Mouse (Mus musculus): ENCODE data around the gene Ebf1. TPM values are rescaled to one million over a fixed set of nuclear protein-coding genes. Genes with fewer than 3 reads are reported as not detected.

Ebf1 gene
- total RNA-seq, 2 experiments from 2014 or later: 9.4 to 10.3 TPM

GRCm38 (mm10) chr11:44867433-44867832 is 250.3 kb downstream of the Ebf1 start:
- Histone ChIP-seq H3K27ac (no peak overlapping the region; the same call in 1 of the 2 replicates), H3K4me3 (no peak overlapping the region)
- no peak for TF ChIP-seq CTCF (IDR thresholded peaks at IDR 0.05)
- intact Hi-C loops (cut with DNase I): no loop called here
- no peak for DNase-seq

- TF ChIP-seq CTCF (IDR thresholded peaks at IDR 0.05): no peak
- Histone ChIP-seq H3K4me3 (no peak overlapping the region), H3K27ac (no peak overlapping the region)
- no peak for DNase-seq
- intact Hi-C loops (cut with DNase I): no loop called here
Observed at GRCm38 (mm10) chr11:44873876-44874275, 256.8 kb downstream of the Ebf1 start.

GRCm38 (mm10) chr11:44875171-44875570 is 258.1 kb downstream of the Ebf1 start:
- TF ChIP-seq CTCF (IDR thresholded peaks at IDR 0.05): no peak
- no peak overlapping the region for H3K27ac ChIP-seq
- H3K4me3 ChIP-seq: no peak overlapping the region
- no peak for DNase-seq
- intact Hi-C loops (cut with DNase I): no loop called here

DNA sequence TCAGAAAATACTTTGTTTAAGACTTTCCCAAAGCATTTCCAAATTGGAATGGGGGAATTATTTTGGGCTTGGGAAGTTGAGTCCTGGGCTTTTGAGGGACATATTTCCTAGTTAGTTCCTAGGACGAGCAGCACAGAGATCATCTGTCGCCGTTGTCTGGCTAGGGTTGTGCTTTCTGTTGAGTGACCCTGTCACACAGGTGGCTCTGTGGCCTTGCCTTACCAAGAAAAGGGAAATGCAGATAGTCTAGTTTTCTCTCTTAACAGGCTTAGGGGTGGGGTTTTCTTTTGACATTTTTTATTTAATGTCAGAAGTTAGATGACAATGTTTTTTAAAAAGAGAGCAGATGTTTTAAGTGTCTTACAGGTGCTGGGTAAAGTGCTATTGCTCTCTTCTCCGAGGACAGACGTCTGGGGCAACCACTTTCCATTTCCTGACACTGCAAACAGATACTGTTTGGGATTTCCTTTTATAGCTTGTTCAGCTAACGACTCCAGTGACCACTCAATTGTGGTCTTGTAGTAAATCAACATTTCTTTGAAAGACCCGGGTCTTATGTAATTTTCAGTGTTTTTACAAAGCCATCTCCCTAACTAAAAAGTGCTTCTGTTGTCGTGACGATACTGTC is 264.1 kb downstream of the Ebf1 start:
- TF ChIP-seq CTCF (IDR thresholded peaks at IDR 0.05): no peak
- intact Hi-C loops (cut with DNase I): no loop called here

GRCm38 (mm10) chr11:44882476-44882970 is 265.4 kb downstream of the Ebf1 start:
- TF ChIP-seq CTCF (IDR thresholded peaks at IDR 0.05): no peak
- intact Hi-C loops (cut with DNase I): no loop called here
- Histone ChIP-seq H3K27ac (no peak overlapping the region), H3K4me3 (no peak overlapping the region)
- no peak for DNase-seq

More for the DNA sequence above, 264.1 kb downstream of the Ebf1 start:
- no peak for DNase-seq
- no peak overlapping the region for H3K4me3 ChIP-seq
- H3K27ac ChIP-seq: no peak overlapping the region

GRCm38 (mm10) chr11:44884337-44884736 is 267.2 kb downstream of the Ebf1 start:
- no peak for TF ChIP-seq CTCF (IDR thresholded peaks at IDR 0.05)
- intact Hi-C loops (cut with DNase I): no loop called here
- Histone ChIP-seq H3K4me3 (no peak overlapping the region), H3K27ac (no peak overlapping the region)
- DNase-seq: no peak

- intact Hi-C loops (cut with DNase I): no loop called here
- no peak for DNase-seq
- no peak overlapping the region for H3K27ac ChIP-seq
- no peak overlapping the region for H3K4me3 ChIP-seq
- no peak for TF ChIP-seq CTCF (IDR thresholded peaks at IDR 0.05)
Observed at GRCm38 (mm10) chr11:44886897-44887296, 269.8 kb downstream of the Ebf1 start.

DNA sequence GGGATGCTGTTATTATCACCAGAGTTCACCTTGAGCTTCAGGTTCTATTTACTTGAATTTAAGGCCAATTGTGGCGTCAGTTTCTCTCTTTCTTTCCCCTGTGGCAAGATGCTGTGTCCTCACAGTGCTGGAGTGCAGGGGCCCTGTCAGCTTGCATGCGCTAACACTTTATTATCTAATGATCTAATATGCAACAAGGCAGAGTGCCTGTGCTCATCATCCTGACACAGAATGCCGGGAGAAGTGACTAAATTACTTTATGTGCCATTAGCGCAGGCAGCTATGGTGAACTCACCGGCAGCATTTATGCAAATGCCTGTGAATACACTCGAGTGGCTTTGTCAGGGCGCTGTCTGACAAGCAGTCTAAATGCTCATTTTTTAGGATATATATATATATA is 270.6 kb downstream of the Ebf1 start:
- intact Hi-C loops (cut with DNase I): no loop called here
- TF ChIP-seq CTCF (IDR thresholded peaks at IDR 0.05): no peak
- H3K27ac ChIP-seq: no peak overlapping the region

DNA sequence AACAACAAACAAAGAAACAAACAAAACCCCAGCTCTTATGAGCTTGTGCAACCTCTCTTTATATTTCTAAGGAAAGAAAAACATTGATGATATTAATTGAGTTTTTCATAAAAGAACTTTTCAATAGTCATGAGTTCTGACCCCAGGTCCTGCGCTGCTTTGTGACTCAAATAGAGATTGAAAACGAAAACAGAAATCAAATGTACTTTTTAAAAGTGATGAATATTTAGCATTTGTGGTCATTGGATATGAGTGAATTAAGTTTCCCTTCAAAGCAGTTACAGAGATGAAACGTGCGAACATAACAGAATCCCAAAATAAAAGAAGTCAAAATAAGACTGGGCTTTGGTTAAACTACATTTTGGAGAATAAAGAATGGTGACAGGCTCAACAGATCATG is 271.3 kb downstream of the Ebf1 start:
- DNase-seq: no peak
- TF ChIP-seq CTCF (IDR thresholded peaks at IDR 0.05): no peak
- intact Hi-C loops (cut with DNase I): no loop called here
- no peak overlapping the region for H3K27ac ChIP-seq
- no peak overlapping the region for H3K4me3 ChIP-seq

More for the DNA sequence above, 270.6 kb downstream of the Ebf1 start:
- DNase-seq: no peak
- no peak overlapping the region for H3K4me3 ChIP-seq

GRCm38 (mm10) chr11:44892814-44893521 is 275.9 kb downstream of the Ebf1 start:
- Histone ChIP-seq H3K27ac (peak overlapping the region; percentile 24; the same call in 1 of the 2 replicates), H3K4me3 (0 out of 2 replicates have a peak overlapping the region, but pooled peaks have one; percentile 7)
- intact Hi-C loops (cut with DNase I): no loop called here
- peak; percentile 23 for DNase-seq
- TF ChIP-seq CTCF (IDR thresholded peaks at IDR 0.05): no peak

- TF ChIP-seq CTCF (IDR thresholded peaks at IDR 0.05): no peak
- intact Hi-C loops (cut with DNase I): no loop called here
- Histone ChIP-seq H3K4me3 (no peak overlapping the region), H3K27ac (no peak overlapping the region)
- DNase-seq: no peak
Observed at GRCm38 (mm10) chr11:44893986-44894385, 276.9 kb downstream of the Ebf1 start.

GRCm38 (mm10) chr11:44894798-44895197 is 277.7 kb downstream of the Ebf1 start:
- Histone ChIP-seq H3K4me3 (no peak overlapping the region), H3K27ac (no peak overlapping the region)
- DNase-seq: no peak
- no peak for TF ChIP-seq CTCF (IDR thresholded peaks at IDR 0.05)
- intact Hi-C loops (cut with DNase I): no loop called here

- intact Hi-C loops (cut with DNase I): no loop called here
- no peak for DNase-seq
- H3K4me3 ChIP-seq: no peak overlapping the region
Observed at GRCm38 (mm10) chr11:44895893-44896292, 278.8 kb downstream of the Ebf1 start.

More at GRCm38 (mm10) chr11:44895893-44896292, 278.8 kb downstream of the Ebf1 start:
- no peak for TF ChIP-seq CTCF (IDR thresholded peaks at IDR 0.05)
- H3K27ac ChIP-seq: no peak overlapping the region
